Mouse (Mus musculus) MEL (cell line): ENCODE results near the gene Tmem160. TPM values are rescaled to one million over a fixed set of nuclear protein-coding genes. Genes with fewer than 3 reads are reported as not detected.

Experiments
- DNase-seq: peaks from one replicate; pipeline ENCODE4 v3.0.0; 2011; ENCODE audit warnings: low read depth, low spot score
- H3K27ac ChIP-seq: 2 replicates; pipeline ENCODE4 v1.5.1; 2012; ENCODE audit warnings: low read depth, mild to moderate bottlenecking, control low read depth, low read length, moderate library complexity; ENCODE audit not compliant: control insufficient read depth
- H3K27me3 ChIP-seq, 2 experiments: fragments of 150-350 bp in 1 of 2; sonication (generic) in 1 of 2; 2 replicates each; pipeline ENCODE4 v1.6.1; 2012; ENCODE audit warnings: low read length in 2 of 2, mild to moderate bottlenecking in 2 of 2, improper control_type of control experiment in 1 of 2, moderate library complexity in 1 of 2; ENCODE audit not compliant: insufficient read depth in 2 of 2, control insufficient read depth in 1 of 2
- H3K36me3 ChIP-seq, 2 experiments: 2 replicates each; pipeline ENCODE4 v1.6.1; 2012 to 2014; ENCODE audit warnings: low read length in 2 of 2, improper control_type of control experiment in 1 of 2, inconsistent platforms in 1 of 2, mild to moderate bottlenecking in 1 of 2; ENCODE audit not compliant: insufficient read depth in 2 of 2, control insufficient read depth in 1 of 2
- H3K4me1 ChIP-seq, 2 experiments: fragments of 150-350 bp in 1 of 2; sonication (generic) in 1 of 2; 2 replicates each; pipeline ENCODE4 v1.6.1; 2012; ENCODE audit warnings: low read length in 2 of 2, improper control_type of control experiment in 1 of 2, mild to moderate bottlenecking in 1 of 2; ENCODE audit not compliant: insufficient read depth in 2 of 2, control insufficient read depth in 1 of 2
- H3K4me3 ChIP-seq, 2 experiments: fragments of 150-350 bp in 1 of 2; sonication (generic) in 1 of 2; 2 replicates each; pipeline ENCODE4 v1.5.1; 2012; ENCODE audit warnings: low read depth in 2 of 2, low read length in 2 of 2, mild to moderate bottlenecking in 2 of 2, moderate library complexity in 2 of 2, control low read depth in 1 of 2, improper control_type of control experiment in 1 of 2; ENCODE audit not compliant: control insufficient read depth in 1 of 2, insufficient read depth in 1 of 2
- H3K79me2 ChIP-seq: 2 replicates; pipeline ENCODE4 v1.6.1; 2012; ENCODE audit warnings: mild to moderate bottlenecking, low read length, moderate library complexity; ENCODE audit not compliant: control insufficient read depth, poor library complexity, insufficient read depth
- H3K9ac ChIP-seq: 2 replicates; pipeline ENCODE4 v1.6.1; 2012; ENCODE audit warnings: low read depth, mild to moderate bottlenecking, control low read depth, low read length, moderate library complexity; ENCODE audit not compliant: control insufficient read depth, poor library complexity, severe bottlenecking
- H3K9me3 ChIP-seq: fragments of 150-350 bp; sonication (generic); replicated peaks from 2 replicates; pipeline ENCODE4 v1.6.1; 2012; ENCODE audit warnings: mild to moderate bottlenecking, low read length, improper control_type of control experiment, moderate library complexity; ENCODE audit not compliant: insufficient read depth
- CHD1 ChIP-seq: IDR thresholded peaks from 2 replicates; pipeline ENCODE4 v1.6.1; 2012; ENCODE audit warnings: low read depth, mild to moderate bottlenecking, inconsistent platforms, low read length, improper control_type of control experiment
- CTCF ChIP-seq, 3 experiments: IDR thresholded peaks in 2 of 3; conservative IDR thresholded peaks in 1 of 3; 2 replicates each; pipeline ENCODE4 v1.5.1; 2011 to 2012; ENCODE audit warnings: low read length in 3 of 3, low read depth in 2 of 3, mild to moderate bottlenecking in 2 of 3, improper control_type of control experiment in 1 of 3, inconsistent platforms in 1 of 3, mixed read lengths in 1 of 3, moderate library complexity in 1 of 3; ENCODE audit not compliant: control insufficient read depth in 1 of 3, insufficient read depth in 1 of 3, poor library complexity in 1 of 3, severe bottlenecking in 1 of 3
- E2F4 ChIP-seq: IDR thresholded peaks from 2 replicates; pipeline ENCODE4 v1.6.1; 2011; ENCODE audit warnings: low read depth, low read length, improper control_type of control experiment, borderline replicate concordance
- EP300 ChIP-seq, 2 experiments: IDR thresholded peaks; 2 replicates each; pipeline ENCODE4 v1.6.1; 2011; ENCODE audit warnings: improper control_type of control experiment in 2 of 2, low read length in 2 of 2, low read depth in 1 of 2, mild to moderate bottlenecking in 1 of 2
- ETS1 ChIP-seq: IDR thresholded peaks from 2 replicates; pipeline ENCODE4 v1.6.1; 2012; ENCODE audit warnings: low read depth, mild to moderate bottlenecking, inconsistent platforms, low read length, improper control_type of control experiment, moderate library complexity
- GABPA ChIP-seq: IDR thresholded peaks from 2 replicates; pipeline ENCODE4 v1.6.1; 2012; ENCODE audit warnings: low read depth, mild to moderate bottlenecking, inconsistent platforms, low read length, improper control_type of control experiment, moderate library complexity
- GATA1 ChIP-seq: IDR thresholded peaks from 2 replicates; pipeline ENCODE4 v1.6.1; 2011; ENCODE audit warnings: low read depth, low read length, improper control_type of control experiment
- HCFC1 ChIP-seq: IDR thresholded peaks from 2 replicates; pipeline ENCODE4 v1.6.1; 2012; ENCODE audit warnings: low read depth, mild to moderate bottlenecking, inconsistent platforms, low read length, improper control_type of control experiment, moderate library complexity
- JUND ChIP-seq: IDR thresholded peaks from 2 replicates; pipeline ENCODE4 v1.6.1; 2011; ENCODE audit warnings: low read depth, mild to moderate bottlenecking, improper control_type of control experiment, low read length
- MAX ChIP-seq: IDR thresholded peaks from 2 replicates; pipeline ENCODE4 v1.6.1; 2011; ENCODE audit warnings: low read length, improper control_type of control experiment
- MEF2A ChIP-seq: IDR thresholded peaks from 2 replicates; pipeline ENCODE4 v1.6.1; 2014; ENCODE audit warnings: low read depth, mild to moderate bottlenecking, inconsistent platforms, low read length, improper control_type of control experiment; ENCODE audit not compliant: poor library complexity, insufficient replicate concordance, severe bottlenecking; ENCODE audit errors: extremely low read depth
- MYB ChIP-seq: IDR thresholded peaks from 2 replicates; pipeline ENCODE4 v1.6.1; 2011; ENCODE audit warnings: mild to moderate bottlenecking, low read depth, low read length, improper control_type of control experiment
- NRF1 ChIP-seq: IDR thresholded peaks from 2 replicates; pipeline ENCODE4 v1.6.1; 2014; ENCODE audit warnings: low read depth, mild to moderate bottlenecking, inconsistent platforms, low read length, improper control_type of control experiment, moderate library complexity; ENCODE audit not compliant: poor library complexity, insufficient read depth, severe bottlenecking
- POLR2A ChIP-seq, 2 experiments: IDR thresholded peaks; 2 replicates each; pipeline ENCODE4 v1.6.1; 2011 to 2012; ENCODE audit warnings: low read length in 2 of 2, mild to moderate bottlenecking in 2 of 2, control low read depth in 1 of 2, improper control_type of control experiment in 1 of 2, low read depth in 1 of 2, moderate library complexity in 1 of 2; ENCODE audit not compliant: control insufficient read depth in 1 of 2, insufficient read depth in 1 of 2, poor library complexity in 1 of 2
- POLR2AphosphoS2 ChIP-seq: IDR thresholded peaks from 2 replicates; pipeline ENCODE4 v1.6.1; 2011; ENCODE audit warnings: low read length, improper control_type of control experiment
- POLR2AphosphoS5 ChIP-seq: IDR thresholded peaks from 2 replicates; pipeline ENCODE4 v1.6.1; 2012; ENCODE audit warnings: low read depth, borderline replicate concordance, mild to moderate bottlenecking, inconsistent platforms, low read length, moderate library complexity, mixed read lengths
- RAD21 ChIP-seq: IDR thresholded peaks from 2 replicates; pipeline ENCODE4 v1.6.1; 2011; ENCODE audit warnings: mild to moderate bottlenecking, low read depth, low read length, improper control_type of control experiment
- SMC3 ChIP-seq: IDR thresholded peaks from 2 replicates; pipeline ENCODE4 v1.6.1; 2011; ENCODE audit warnings: low read depth, low read length, improper control_type of control experiment
- TAL1 ChIP-seq: IDR thresholded peaks from 2 replicates; pipeline ENCODE4 v1.6.1; 2012; ENCODE audit warnings: mild to moderate bottlenecking, inconsistent platforms, low read length, moderate library complexity, mixed read lengths
- TBP ChIP-seq: IDR thresholded peaks from 2 replicates; pipeline ENCODE4 v1.8.0; 2011; ENCODE audit warnings: low read depth, low read length, improper control_type of control experiment
- USF1 ChIP-seq: IDR thresholded peaks from 2 replicates; pipeline ENCODE4 v1.6.1; 2014; ENCODE audit warnings: low read depth, mild to moderate bottlenecking, inconsistent platforms, low read length, improper control_type of control experiment, moderate library complexity
- USF2 ChIP-seq, 2 experiments: IDR thresholded peaks; 2 replicates each; pipeline ENCODE4 v1.6.1; 2011 to 2012; ENCODE audit warnings: improper control_type of control experiment in 2 of 2, low read length in 2 of 2, borderline replicate concordance in 1 of 2, inconsistent platforms in 1 of 2, low read depth in 1 of 2, mild to moderate bottlenecking in 1 of 2; ENCODE audit not compliant: insufficient read depth in 1 of 2
- ZC3H11A ChIP-seq: IDR thresholded peaks from 2 replicates; pipeline ENCODE4 v1.6.1; 2012; ENCODE audit warnings: low read depth, mild to moderate bottlenecking, inconsistent platforms, low read length, improper control_type of control experiment
- ZKSCAN1 ChIP-seq: IDR thresholded peaks from 2 replicates; pipeline ENCODE4 v1.6.1; 2012; ENCODE audit warnings: low read depth, mild to moderate bottlenecking, inconsistent platforms, low read length, improper control_type of control experiment, moderate library complexity
- ZMIZ1 ChIP-seq: IDR thresholded peaks from 2 replicates; pipeline ENCODE4 v1.6.1; 2012; ENCODE audit warnings: low read depth, mild to moderate bottlenecking, inconsistent platforms, low read length, improper control_type of control experiment, moderate library complexity
- ZNF384 ChIP-seq: IDR thresholded peaks from 2 replicates; pipeline ENCODE4 v1.6.1; 2012; ENCODE audit warnings: low read depth, mild to moderate bottlenecking, inconsistent platforms, low read length, improper control_type of control experiment
- polyA plus RNA-seq, 2 experiments: library from polyadenylated mRNA; stranded (reverse) in 1 of 2; unstranded in 1 of 2; fragments of >175 nt in 1 of 2; fragments of >200 nt in 1 of 2; gene quantifications; 2 replicates each; pipeline versions ENCODE4 v1.2.1 to v1.2.4; 2012; ENCODE audit warnings: low replicate concordance in 2 of 2, low read depth in 1 of 2; ENCODE audit not compliant: insufficient read length in 2 of 2, insufficient read depth in 1 of 2, missing spikeins in 1 of 2
- total RNA-seq: library from RNA; depleted of rRNA; stranded (reverse); fragments of 300-350 nt; gene quantifications from 2 replicates; pipeline ENCODE4 v1.2.3, GENCODE M21; 2012

The Tmem160 gene
- total and polyA plus RNA-seq, 3 experiments = 73.3 to 90.1 TPM; not detected in 1

DNA sequence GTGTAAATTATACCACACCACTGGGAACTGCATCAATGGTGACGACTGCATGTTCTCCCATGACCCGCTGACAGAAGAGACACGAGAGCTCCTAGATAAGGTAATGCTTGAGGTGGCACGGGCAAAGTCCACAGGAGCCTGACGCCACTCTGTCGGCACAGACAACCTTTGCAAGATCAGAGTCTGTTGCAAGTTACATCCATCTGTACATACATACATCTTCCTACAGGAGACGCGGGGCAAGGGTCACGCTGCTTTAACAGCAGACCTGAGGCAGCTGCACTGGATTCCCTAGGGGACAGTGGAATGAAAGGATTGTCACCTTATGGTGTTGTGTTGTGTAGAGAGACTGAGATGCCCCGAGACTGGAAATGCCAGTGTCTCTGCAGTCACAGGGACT is 26.9 kb upstream of the Tmem160 start:
- no peak overlapping the region for H3K27ac ChIP-seq
- H3K79me2 ChIP-seq = no peaks in the 10 kb centered on the region
- H3K9me3 ChIP-seq = no peaks in the 10 kb centered on the region
- H3K36me3 ChIP-seq = peaks cover 0 to 23% of the 10 kb centered on the region in 2 experiments; a peak in 2 of 4 replicates
- no peaks in the 10 kb centered on the region for H3K27me3 ChIP-seq
- TF ChIP-seq ZKSCAN1 = no peak
- no peak for TF ChIP-seq ZMIZ1
- TF ChIP-seq E2F4 = no peak
- no peak for TF ChIP-seq MYB
- TF ChIP-seq TAL1 = no peak
- TF ChIP-seq USF2 (IDR thresholded peaks at IDR 0.05; ENCODE audit: borderline replicate concordance in 1 of 2, insufficient read depth in 1 of 2, low read depth in 1 of 2, low read length in 2 of 2) = no peak
- no peak for TF ChIP-seq MEF2A
- no peak for TF ChIP-seq JUND
- TF ChIP-seq NRF1 = no peak
- TF ChIP-seq ETS1 = no peak
- no peak for TF ChIP-seq POLR2A (IDR thresholded peaks at IDR 0.05; ENCODE audit: control insufficient read depth in 1 of 2, insufficient read depth in 1 of 2, low read depth in 1 of 2, low read length in 2 of 2, poor library complexity in 1 of 2)
- no peak for TF ChIP-seq POLR2AphosphoS2
- TF ChIP-seq CHD1 = no peak
- no peak for TF ChIP-seq GABPA
- no peak for TF ChIP-seq HCFC1
- no peak for TF ChIP-seq USF1
- TF ChIP-seq ZNF384 = no peak
- TF ChIP-seq, all 39 proteins: peak for 0
- H3K9ac ChIP-seq = no peak overlapping the region
- H3K4me3 ChIP-seq = no peak overlapping the region
- H3K4me1 ChIP-seq = no peaks in the 10 kb centered on the region
- DNase-seq = no peak

DNA sequence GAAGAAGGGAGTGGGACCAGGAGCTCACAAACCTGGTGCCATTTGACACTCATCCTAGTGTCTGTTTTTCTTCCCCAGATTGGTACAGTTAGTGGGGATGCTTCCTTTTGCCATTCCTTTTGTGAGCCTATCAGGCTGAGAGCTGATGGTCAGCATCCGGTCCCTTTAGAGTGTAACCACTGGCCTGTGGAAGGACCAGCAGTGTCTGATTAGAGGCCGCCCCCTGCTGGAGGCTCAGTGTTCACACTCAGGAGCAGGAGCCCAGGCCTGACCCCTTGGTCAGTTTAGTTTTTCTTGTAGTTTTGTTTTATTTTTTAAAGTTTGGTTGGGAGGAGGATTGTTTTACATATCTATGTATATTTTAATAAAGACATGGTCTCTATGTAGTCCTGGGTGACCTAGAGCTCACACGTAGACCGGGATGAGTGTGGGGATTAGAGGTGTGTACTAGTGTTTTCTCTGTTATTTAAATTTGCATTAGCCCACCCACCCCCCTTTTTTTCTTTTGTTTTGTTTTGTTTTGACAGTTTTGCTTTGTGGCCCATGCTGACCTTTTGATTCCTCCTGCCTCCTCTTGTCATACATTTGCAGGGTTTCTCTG is 26.4 kb upstream of the Tmem160 start:
- Histone ChIP-seq H3K4me1 (no peaks in the 10 kb centered on the region), H3K9me3 (no peaks in the 10 kb centered on the region), H3K4me3 (no peak overlapping the region), H3K9ac (no peak overlapping the region), H3K36me3 (peaks cover 0 to 23% of the 10 kb centered on the region in 2 experiments; a peak in 2 of 4 replicates), H3K27me3 (no peaks in the 10 kb centered on the region), H3K27ac (no peak overlapping the region), H3K79me2 (no peaks in the 10 kb centered on the region)
- TF ChIP-seq SMC3 (peak; percentile 74), MEF2A (no peak), GABPA (no peak), USF2 (IDR thresholded peaks at IDR 0.05; ENCODE audit: borderline replicate concordance in 1 of 2, insufficient read depth in 1 of 2, low read depth in 1 of 2, low read length in 2 of 2) (no peak), POLR2AphosphoS5 (no peak), GATA1 (no peak), TBP (no peak), ZNF384 (no peak), EP300 (IDR thresholded peaks at IDR 0.05; ENCODE audit: low read depth in 1 of 2, low read length in 2 of 2) (no peak), MAX (no peak), ZC3H11A (peak; percentile 57), JUND (no peak), RAD21 (peak; percentile 54), CTCF (IDR thresholded peaks at IDR 0.05 in 2 of 3, conservative IDR thresholded peaks at IDR 0.05 in 1 of 3; ENCODE audit: control insufficient read depth in 1 of 3, insufficient read depth in 1 of 3, low read depth in 2 of 3, low read length in 3 of 3, poor library complexity in 1 of 3, severe bottlenecking in 1 of 3) (peak; percentile 59 to 85 (median 70)), POLR2A (IDR thresholded peaks at IDR 0.05; ENCODE audit: control insufficient read depth in 1 of 2, insufficient read depth in 1 of 2, low read depth in 1 of 2, low read length in 2 of 2, poor library complexity in 1 of 2) (no peak)
- DNase-seq = peak; percentile 41
